Mouse (Mus musculus): ENCODE results near the gene Rabif.

DNA sequence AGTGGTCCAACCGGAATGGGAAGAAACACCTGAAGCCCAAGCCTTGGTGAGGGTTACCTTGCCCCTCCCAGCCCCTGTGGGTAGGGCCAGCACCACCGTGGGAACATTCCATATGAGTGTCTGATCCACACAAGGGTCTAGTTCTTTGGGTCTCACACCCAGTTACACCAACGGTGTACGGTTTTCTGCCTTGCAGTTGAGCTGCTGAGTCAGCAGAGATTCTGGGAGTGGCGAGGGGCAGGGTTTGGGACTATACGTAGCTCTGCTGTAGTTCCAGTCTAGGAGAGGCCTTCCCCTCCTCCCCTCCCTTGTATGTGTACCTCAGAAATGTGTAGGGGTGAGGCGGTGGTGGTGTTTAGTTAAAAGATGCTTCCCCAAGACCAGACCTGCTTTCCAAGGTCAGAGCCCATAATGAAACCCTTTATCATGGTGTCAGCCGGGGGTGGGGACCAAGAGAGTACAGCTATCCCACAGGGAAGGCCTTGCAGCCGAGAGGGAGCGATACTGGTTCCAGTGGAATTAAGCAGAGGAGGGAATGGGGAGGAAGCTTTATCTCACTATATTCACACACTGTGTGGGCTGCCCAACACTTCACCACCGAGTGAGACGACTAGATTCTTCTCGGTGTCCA lies 60.9 kb downstream of the Rabif start:
- no peak for TF ChIP-seq CTCF (IDR thresholded peaks at IDR 0.05; ENCODE audit: low read depth)
- no peak for TF ChIP-seq EP300 (IDR thresholded peaks at IDR 0.05; ENCODE audit: low read depth)
